Comparison of ENCODE assay signal across 20 mouse cellular contexts in the genomic region with DNA sequence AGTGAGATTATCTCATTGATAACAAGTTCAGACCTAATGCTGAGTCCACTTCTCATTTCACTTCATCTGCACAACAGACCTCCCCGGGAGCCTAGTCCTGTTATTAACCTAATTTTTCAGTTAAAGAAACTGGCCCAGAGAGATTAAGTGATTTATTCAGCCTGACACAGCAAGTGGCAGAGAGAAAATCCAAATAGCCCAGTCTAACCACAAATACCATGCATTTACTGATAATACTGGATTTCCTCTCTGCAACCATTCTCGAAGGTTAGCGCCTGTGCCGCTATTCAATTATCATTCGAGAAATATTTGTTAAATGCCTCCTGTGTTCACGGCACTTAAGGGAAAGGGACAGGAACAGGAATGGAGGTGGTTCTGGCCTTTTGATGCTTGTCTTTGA.
"Had no signal": no experiment of that assay in that cellular context is flagged by ENCODE, and none has a peak within 500 bp of the region (broad histone marks: within the 10 kb centered on the region; RNA-seq: fewer than 3 reads in every experiment).

No protein-coding gene starts in this region.

- DNase-seq: liver, postnatal 0 days; lung, adult 2 months; lung, postnatal 14 days; lung, postnatal 36 days; right cerebral cortex, adult 18-20 months; right cerebral cortex, postnatal 25 days; right cerebral cortex, postnatal 4 days; spleen, adult 18-20 months; thymus, adult 18-20 months; thymus, postnatal 14 days; thymus, postnatal 36 days had no signal

- H3K27ac ChIP-seq: liver, embryonic 15.5 days; lung, embryonic 15.5 days; macrophage; midbrain, embryonic 13.5 days; midbrain, embryonic 15.5 days; neural tube, embryonic 12.5 days had no signal

- H3K36me3 ChIP-seq: liver, embryonic 15.5 days; lung, embryonic 15.5 days; midbrain, embryonic 13.5 days; midbrain, embryonic 15.5 days; neural tube, embryonic 12.5 days had no signal

- H3K4me2 ChIP-seq: liver, embryonic 15.5 days; lung, embryonic 15.5 days; midbrain, embryonic 11.5 days; midbrain, embryonic 13.5 days; midbrain, embryonic 15.5 days; neural tube, embryonic 12.5 days had no signal

- H3K27me3 ChIP-seq: lung, embryonic 15.5 days; megakaryocyte, embryonic 14.5 days; midbrain, embryonic 13.5 days; midbrain, embryonic 15.5 days; neural tube, embryonic 12.5 days had no signal

- H3K9me3 ChIP-seq: liver, embryonic 15.5 days; lung, embryonic 15.5 days; megakaryocyte, embryonic 14.5 days; midbrain, embryonic 13.5 days; midbrain, embryonic 15.5 days; neural tube, embryonic 12.5 days had no signal

- H3K9ac ChIP-seq: liver, embryonic 15.5 days; liver, postnatal 0 days; lung, embryonic 15.5 days; midbrain, embryonic 13.5 days; midbrain, embryonic 15.5 days; neural tube, embryonic 12.5 days had no signal

- H3K4me3 ChIP-seq: liver, embryonic 15.5 days; lung, embryonic 15.5 days; megakaryocyte, embryonic 14.5 days; midbrain, embryonic 13.5 days; midbrain, embryonic 15.5 days; neural tube, embryonic 12.5 days had no signal

- H3K4me1 ChIP-seq: liver, embryonic 15.5 days; megakaryocyte, embryonic 14.5 days; midbrain, embryonic 13.5 days; midbrain, embryonic 15.5 days; neural tube, embryonic 12.5 days had no signal

- ATAC-seq: liver, postnatal 0 days; lung, postnatal 0 days; midbrain, embryonic 13.5 days; midbrain, embryonic 15.5 days had no signal
